Mouse (Mus musculus) embryonic fibroblast, embryonic 13.5 days (primary cell): Measurements from ENCODE around the gene Zranb3.

ENCODE experiments used
- CTCF ChIP-seq: IDR thresholded peaks from 2 replicates; pipeline ENCODE4 v1.5.1; 2011; ENCODE audit warnings: mild to moderate bottlenecking, control low read depth, low read length, moderate library complexity, borderline replicate concordance; ENCODE audit not compliant: insufficient read depth
- POLR2A ChIP-seq: IDR thresholded peaks from 2 replicates; pipeline ENCODE4 v1.6.1; 2011; ENCODE audit warnings: low read depth, mild to moderate bottlenecking, control low read depth, low read length, moderate library complexity

- TF ChIP-seq POLR2A (no peak), CTCF (no peak)
Observed at GRCm38 (mm10) chr1:128062167-128062566, 40.7 kb downstream of the Zranb3 start.
